Mouse (Mus musculus) lung, embryonic 15.5 days (tissue): ENCODE results near the gene Myo3b. TPM values are rescaled to one million over a fixed set of nuclear protein-coding genes. Genes with fewer than 3 reads are reported as not detected.
A peak's percentile ranks its signal among the peaks of the same experiment; 100 is the strongest.

Experiments used
- ATAC-seq: fragments of 200-750 bp; cut with Nextera tagmentation; 2 replicates; pipeline ENCODE4 v1.8.0; 2017; ENCODE audit warnings: moderate number of reproducible peaks, borderline replicate concordance; ENCODE audit not compliant: low FRiP score, low TSS enrichment; ENCODE audit errors: extremely low read depth
- H3K27ac ChIP-seq: fragments of 300-500 bp; sonication (generic); 2 replicates; pipeline ENCODE4 v1.5.1; 2015; ENCODE audit warnings: moderate library complexity, mild to moderate bottlenecking, inconsistent platforms
- H3K27me3 ChIP-seq: fragments of 300-500 bp; sonication (generic); 2 replicates; pipeline ENCODE4 v1.6.1; 2015; ENCODE audit warnings: inconsistent platforms
- H3K36me3 ChIP-seq: fragments of 300-500 bp; sonication (generic); 2 replicates; pipeline ENCODE4 v1.6.1; 2015; ENCODE audit warnings: inconsistent platforms
- H3K4me1 ChIP-seq: fragments of 300-500 bp; sonication (generic); 2 replicates; pipeline ENCODE4 v1.6.1; 2015; ENCODE audit warnings: inconsistent platforms
- H3K4me2 ChIP-seq: fragments of 300-500 bp; sonication (generic); 2 replicates; pipeline ENCODE4 v1.6.1; 2015; ENCODE audit warnings: inconsistent platforms, mild to moderate bottlenecking, moderate library complexity
- H3K4me3 ChIP-seq: fragments of 300-500 bp; sonication (generic); 2 replicates; pipeline ENCODE4 v1.5.1; 2015; ENCODE audit warnings: mild to moderate bottlenecking, inconsistent platforms
- H3K9ac ChIP-seq: fragments of 300-500 bp; sonication (generic); 2 replicates; pipeline ENCODE4 v1.6.1; 2015; ENCODE audit warnings: inconsistent platforms
- H3K9me3 ChIP-seq: fragments of 300-500 bp; sonication (generic); 2 replicates; pipeline ENCODE4 v1.6.1; 2016; ENCODE audit warnings: inconsistent platforms
- WGBS: fragments of 180-500 bp; shearing (Covaris S2); methylation state at CpG from one replicate; pipeline ENCODE4 v1.1.7; 2015; 5-methylcytosine and 5-hydroxymethylcytosine counted together
- polyA plus RNA-seq: library from polyadenylated mRNA; unstranded; fragments of >200 nt; fragmentation: Nextera tagmentation; extraction: Ambion mirVana; gene quantifications from 2 replicates; pipeline ENCODE4 v1.2.1, GENCODE M21; 2015

Myo3b gene
- polyA plus RNA-seq, 1 experiment from 2014 or later = 0.46 TPM

GRCm38 (mm10) chr2:70355026-70355425 is 316.1 kb downstream of the Myo3b start:
- WGBS = 63% methylated on average over 2 of the region's 2 CpGs
- no peak for ATAC-seq

DNA sequence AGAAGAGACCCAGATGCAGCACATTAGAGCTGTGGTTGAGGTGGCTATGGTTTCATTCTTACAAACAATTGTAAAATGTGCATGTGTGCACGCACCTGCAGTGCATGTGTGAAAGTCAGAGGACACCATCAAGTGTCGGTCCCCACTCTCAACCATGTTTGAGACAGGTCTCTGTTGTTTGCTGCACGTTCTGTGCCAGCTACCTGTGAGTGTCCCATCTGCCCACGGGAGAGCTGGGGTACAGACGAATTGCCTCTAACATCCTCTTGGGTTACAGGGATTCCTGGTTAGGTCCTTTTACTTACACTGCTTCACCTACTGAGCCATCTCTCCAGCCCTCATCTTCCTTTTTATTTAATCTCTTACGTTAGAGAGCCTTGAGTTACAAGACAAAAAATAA is 330.5 kb downstream of the Myo3b start:
- Histone ChIP-seq H3K4me3 (no peak overlapping the region), H3K36me3 (no peaks in the 10 kb centered on the region), H3K27me3 (no peaks in the 10 kb centered on the region), H3K4me1 (no peaks in the 10 kb centered on the region), H3K9ac (no peak overlapping the region), H3K4me2 (no peak overlapping the region), H3K27ac (no peak overlapping the region), H3K9me3 (no peaks in the 10 kb centered on the region)
- no peak for ATAC-seq
- WGBS = 87% methylated on average over 6 of the region's 6 CpGs

More at GRCm38 (mm10) chr2:70355026-70355425, 316.1 kb downstream of the Myo3b start:
- Histone ChIP-seq H3K4me2 (no peak overlapping the region), H3K27me3 (no peaks in the 10 kb centered on the region), H3K27ac (no peak overlapping the region), H3K36me3 (no peaks in the 10 kb centered on the region), H3K4me3 (no peak overlapping the region), H3K9me3 (no peaks in the 10 kb centered on the region), H3K9ac (no peak overlapping the region), H3K4me1 (no peaks in the 10 kb centered on the region; the same call in 1 of the 2 replicates)

GRCm38 (mm10) chr2:70379341-70379740 is 340.4 kb downstream of the Myo3b start:
- H3K9ac ChIP-seq = no peak overlapping the region
- H3K27ac ChIP-seq = peak overlapping the region; percentile 46; the same call in 1 of the 2 replicates
- no peaks in the 10 kb centered on the region for H3K27me3 ChIP-seq
- no peaks in the 10 kb centered on the region for H3K36me3 ChIP-seq
- ATAC-seq = no peak
- peaks cover 19% of the 10 kb centered on the region for H3K4me1 ChIP-seq
- H3K4me2 ChIP-seq = no peak overlapping the region
- 23% methylated on average over 6 of the region's 6 CpGs for WGBS
- H3K4me3 ChIP-seq = no peak overlapping the region
- H3K9me3 ChIP-seq = no peaks in the 10 kb centered on the region

DNA sequence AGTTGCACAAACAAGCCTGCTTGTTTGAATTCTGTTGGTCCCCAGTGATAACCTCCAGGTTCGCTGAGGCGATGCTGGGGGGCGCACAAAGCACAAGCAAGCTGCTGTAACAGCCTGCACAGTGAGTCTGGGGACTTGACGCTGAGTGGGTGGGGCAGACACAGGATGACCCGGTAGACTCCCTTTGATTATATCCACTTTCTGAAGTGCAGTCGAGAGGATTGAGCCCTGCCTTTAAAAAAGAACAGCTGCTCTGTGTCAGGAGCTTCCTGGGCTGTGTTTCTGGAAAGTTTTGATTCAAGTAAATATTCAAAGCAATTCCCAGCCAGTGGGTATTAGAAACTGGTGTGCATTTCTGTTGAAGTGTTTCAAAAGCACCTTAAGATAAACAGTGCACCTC is 341.0 kb downstream of the Myo3b start:
- Histone ChIP-seq H3K9me3 (no peaks in the 10 kb centered on the region), H3K36me3 (no peaks in the 10 kb centered on the region), H3K4me1 (peaks cover 19% of the 10 kb centered on the region), H3K27me3 (no peaks in the 10 kb centered on the region), H3K4me2 (peak overlapping the region; percentile 25; the same call in 1 of the 2 replicates), H3K4me3 (no peak overlapping the region), H3K27ac (peak overlapping the region; percentile 46), H3K9ac (no peak overlapping the region)
- WGBS = 4% methylated on average over 6 of the region's 6 CpGs
- ATAC-seq = peak; percentile 57; the same call in 1 of the 2 replicates

DNA sequence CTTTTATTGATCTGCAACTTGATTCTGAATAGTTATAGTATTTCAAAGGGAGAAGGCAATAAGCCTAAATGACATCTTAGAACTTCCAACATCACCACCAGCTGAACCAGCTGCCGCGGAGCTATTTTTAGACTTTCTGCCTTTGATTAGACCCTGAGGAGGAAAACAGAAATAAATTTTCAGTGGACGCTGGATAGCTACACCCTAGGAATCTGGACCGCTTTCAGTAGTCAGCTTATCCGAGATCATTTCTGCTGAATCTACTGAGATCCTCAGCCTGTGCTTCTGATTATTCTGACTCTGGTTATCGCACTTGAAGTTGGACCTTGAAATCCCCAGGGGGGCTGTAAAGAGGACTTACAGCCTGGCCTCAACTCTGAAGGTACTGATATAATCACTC is 349.7 kb downstream of the Myo3b start:
- no peak overlapping the region for H3K27ac ChIP-seq
- no peak for ATAC-seq
- no peak overlapping the region for H3K4me2 ChIP-seq
- WGBS = 46% methylated on average over 6 of the region's 6 CpGs
- no peak overlapping the region for H3K9ac ChIP-seq
- H3K36me3 ChIP-seq = no peaks in the 10 kb centered on the region
- H3K4me3 ChIP-seq = no peak overlapping the region
- H3K9me3 ChIP-seq = no peaks in the 10 kb centered on the region
- peaks cover 7% of the 10 kb centered on the region; the same call in 1 of the 2 replicates for H3K4me1 ChIP-seq
- H3K27me3 ChIP-seq = no peaks in the 10 kb centered on the region

DNA sequence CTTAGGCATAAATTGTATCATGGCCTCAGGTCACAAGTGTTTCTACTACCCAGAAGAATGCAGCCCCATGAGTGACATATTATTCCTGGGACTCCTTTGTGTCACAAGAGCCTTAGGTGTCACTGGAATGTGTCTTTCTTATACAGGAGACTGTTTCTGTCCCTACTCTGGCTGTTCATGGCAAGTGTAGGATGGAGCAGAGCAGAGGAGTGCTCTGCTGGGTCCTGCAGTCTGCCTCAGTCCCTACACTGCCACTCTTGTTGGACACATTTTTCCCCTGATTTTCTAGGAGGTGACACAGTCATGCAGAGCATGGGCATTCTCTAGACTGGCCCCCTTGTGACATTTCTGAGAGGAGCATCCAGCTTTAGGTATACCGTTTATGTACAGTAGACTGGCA is 350.2 kb downstream of the Myo3b start:
- Histone ChIP-seq H3K9ac (no peak overlapping the region), H3K27ac (no peak overlapping the region), H3K27me3 (no peaks in the 10 kb centered on the region), H3K4me1 (peaks cover 7% of the 10 kb centered on the region; the same call in 1 of the 2 replicates), H3K4me2 (no peak overlapping the region), H3K9me3 (no peaks in the 10 kb centered on the region), H3K36me3 (no peaks in the 10 kb centered on the region), H3K4me3 (no peak overlapping the region)
- no peak for ATAC-seq
- WGBS = 73% methylated on average over 1 of the region's 1 CpGs

- Histone ChIP-seq H3K9ac (no peak overlapping the region), H3K4me1 (no peaks in the 10 kb centered on the region), H3K4me2 (no peak overlapping the region), H3K27me3 (no peaks in the 10 kb centered on the region), H3K36me3 (no peaks in the 10 kb centered on the region), H3K4me3 (no peak overlapping the region), H3K27ac (no peak overlapping the region), H3K9me3 (no peaks in the 10 kb centered on the region)
- ATAC-seq = no peak
- WGBS = 59% methylated on average over 9 of the region's 9 CpGs
Observed at GRCm38 (mm10) chr2:70397734-70398276, 358.9 kb downstream of the Myo3b start.

- H3K27me3 ChIP-seq = no peaks in the 10 kb centered on the region
- no peak overlapping the region for H3K4me3 ChIP-seq
- H3K4me2 ChIP-seq = no peak overlapping the region
- H3K36me3 ChIP-seq = no peaks in the 10 kb centered on the region
- H3K9me3 ChIP-seq = no peaks in the 10 kb centered on the region
- no peak overlapping the region for H3K9ac ChIP-seq
- no peak overlapping the region for H3K27ac ChIP-seq
- no peak for ATAC-seq
- WGBS = 79% methylated on average over 15 of the region's 15 CpGs
- no peaks in the 10 kb centered on the region for H3K4me1 ChIP-seq
Observed at GRCm38 (mm10) chr2:70399441-70400115, 360.7 kb downstream of the Myo3b start.

DNA sequence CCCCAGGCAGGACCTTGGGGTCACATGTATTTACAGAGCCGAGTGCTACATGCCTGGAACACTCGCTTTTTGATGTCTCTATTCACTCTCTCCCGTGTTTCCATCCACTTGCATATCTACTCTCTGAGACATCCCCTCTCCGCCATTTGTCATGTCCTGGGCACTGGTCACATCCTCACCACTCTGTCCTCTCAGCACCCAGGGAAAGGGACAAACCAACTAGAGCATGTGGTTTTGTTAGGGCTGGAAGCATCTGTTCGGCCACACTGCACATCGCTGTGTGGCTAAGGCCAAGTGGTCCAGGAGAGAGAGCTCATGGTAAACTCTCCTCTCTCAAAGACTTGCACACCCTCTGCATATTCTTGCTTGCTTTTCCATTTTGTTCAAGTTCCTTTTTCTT is 361.4 kb downstream of the Myo3b start:
- H3K36me3 ChIP-seq = no peaks in the 10 kb centered on the region
- H3K4me2 ChIP-seq = no peak overlapping the region
- no peaks in the 10 kb centered on the region for H3K27me3 ChIP-seq
- H3K9me3 ChIP-seq = no peaks in the 10 kb centered on the region
- ATAC-seq = no peak
- H3K9ac ChIP-seq = no peak overlapping the region
- 58% methylated on average over 6 of the region's 6 CpGs for WGBS
- H3K4me1 ChIP-seq = no peaks in the 10 kb centered on the region
- H3K4me3 ChIP-seq = no peak overlapping the region
- H3K27ac ChIP-seq = no peak overlapping the region

DNA sequence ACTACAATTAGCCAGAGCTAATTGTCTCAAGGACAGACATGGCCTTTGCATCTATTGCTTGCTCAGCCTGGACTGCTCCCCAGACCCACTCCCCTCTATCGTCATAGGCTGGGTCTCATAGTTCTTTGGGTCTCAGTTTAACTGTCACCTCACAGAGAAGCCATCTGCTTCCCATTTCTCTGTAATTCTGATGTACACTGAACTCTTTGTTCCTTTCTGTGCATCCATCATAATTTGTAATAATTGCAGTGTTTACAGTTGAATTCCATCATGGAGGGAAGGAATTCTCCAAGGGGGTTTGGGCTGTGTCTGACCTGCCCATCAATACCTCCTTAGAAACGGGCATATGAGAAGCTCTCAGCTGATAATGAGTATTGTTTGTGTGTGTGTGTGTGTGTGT is 365.4 kb downstream of the Myo3b start:
- Histone ChIP-seq H3K36me3 (no peaks in the 10 kb centered on the region), H3K27me3 (no peaks in the 10 kb centered on the region), H3K4me1 (no peaks in the 10 kb centered on the region), H3K9ac (no peak overlapping the region), H3K27ac (no peak overlapping the region), H3K9me3 (no peaks in the 10 kb centered on the region), H3K4me2 (no peak overlapping the region), H3K4me3 (no peak overlapping the region)
- 49% methylated on average over 2 of the region's 2 CpGs for WGBS
- ATAC-seq = no peak

GRCm38 (mm10) chr2:70406846-70407245 is 367.9 kb downstream of the Myo3b start:
- H3K27me3 ChIP-seq = no peaks in the 10 kb centered on the region
- no peak overlapping the region for H3K4me2 ChIP-seq
- WGBS = 75% methylated on average over 5 of the region's 5 CpGs
- no peak overlapping the region for H3K9ac ChIP-seq
- H3K4me1 ChIP-seq = no peaks in the 10 kb centered on the region
- ATAC-seq = no peak
- no peak overlapping the region for H3K4me3 ChIP-seq
- no peak overlapping the region for H3K27ac ChIP-seq
- H3K9me3 ChIP-seq = no peaks in the 10 kb centered on the region
- H3K36me3 ChIP-seq = no peaks in the 10 kb centered on the region

DNA sequence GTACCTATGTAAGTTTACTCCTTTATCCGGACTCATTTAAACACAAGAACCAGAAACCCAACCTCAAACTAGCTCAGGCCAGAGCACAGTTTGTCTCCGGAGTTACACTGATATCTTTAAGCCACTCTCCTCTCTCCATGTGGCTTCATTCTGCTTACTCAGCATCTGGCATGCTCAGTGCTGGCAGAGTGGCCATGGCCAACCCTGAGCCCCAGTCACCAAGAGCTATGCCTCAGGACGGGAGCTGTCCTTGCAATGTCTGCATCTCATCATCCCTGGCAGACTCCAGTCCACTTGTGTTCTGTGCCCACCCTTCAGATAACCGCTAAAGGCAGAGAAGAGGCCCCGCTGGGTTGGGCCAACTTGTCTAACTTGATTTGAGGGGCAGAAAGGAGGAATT is 368.8 kb downstream of the Myo3b start:
- no peaks in the 10 kb centered on the region for H3K36me3 ChIP-seq
- no peak overlapping the region for H3K9ac ChIP-seq
- no peak for ATAC-seq
- no peaks in the 10 kb centered on the region for H3K27me3 ChIP-seq
- no peaks in the 10 kb centered on the region for H3K4me1 ChIP-seq
- H3K4me2 ChIP-seq = no peak overlapping the region
- 55% methylated on average over 5 of the region's 5 CpGs for WGBS
- H3K4me3 ChIP-seq = no peak overlapping the region
- H3K9me3 ChIP-seq = no peaks in the 10 kb centered on the region
- no peak overlapping the region for H3K27ac ChIP-seq
